Mouse (Mus musculus) cerebral cortex, adult 2 months (tissue): Measurements from ENCODE around the gene C1ra.

Experiments used
- WGBS: fragments of 180-500 bp; shearing (Covaris S2); methylation state at CpG from one replicate; pipeline ENCODE4 v1.1.7; 2018; 5-methylcytosine and 5-hydroxymethylcytosine counted together

C1ra gene

GRCm38 (mm10) chr6:124512355-124512836, at the start of gene C1ra:
Gene C1ra, plus strand, starts transcription at chr6:124512405.
- 3% methylated on average over 6 of the region's 6 CpGs for WGBS

DNA sequence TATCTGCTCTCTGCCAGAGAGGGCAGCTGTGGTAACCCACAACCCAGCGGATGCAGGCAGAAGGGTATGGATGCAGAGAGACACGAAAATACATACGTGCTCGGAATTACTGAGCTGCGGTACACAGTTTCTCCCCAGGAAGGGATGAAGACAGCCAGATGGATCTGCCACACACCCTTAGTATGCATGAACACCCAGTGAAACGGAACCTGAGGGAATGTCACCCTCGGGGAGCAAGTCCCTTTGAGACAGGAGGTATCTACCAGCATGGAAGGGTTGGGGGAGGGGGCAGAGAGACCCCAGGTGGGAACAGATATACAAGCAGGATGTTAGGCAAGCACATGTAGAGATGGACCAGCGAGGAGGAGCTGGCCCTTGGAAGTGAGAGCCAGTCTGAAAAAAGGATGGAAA, 48.3 kb upstream of the C1ra start:
- 11% methylated on average over 8 of the region's 8 CpGs for WGBS

DNA sequence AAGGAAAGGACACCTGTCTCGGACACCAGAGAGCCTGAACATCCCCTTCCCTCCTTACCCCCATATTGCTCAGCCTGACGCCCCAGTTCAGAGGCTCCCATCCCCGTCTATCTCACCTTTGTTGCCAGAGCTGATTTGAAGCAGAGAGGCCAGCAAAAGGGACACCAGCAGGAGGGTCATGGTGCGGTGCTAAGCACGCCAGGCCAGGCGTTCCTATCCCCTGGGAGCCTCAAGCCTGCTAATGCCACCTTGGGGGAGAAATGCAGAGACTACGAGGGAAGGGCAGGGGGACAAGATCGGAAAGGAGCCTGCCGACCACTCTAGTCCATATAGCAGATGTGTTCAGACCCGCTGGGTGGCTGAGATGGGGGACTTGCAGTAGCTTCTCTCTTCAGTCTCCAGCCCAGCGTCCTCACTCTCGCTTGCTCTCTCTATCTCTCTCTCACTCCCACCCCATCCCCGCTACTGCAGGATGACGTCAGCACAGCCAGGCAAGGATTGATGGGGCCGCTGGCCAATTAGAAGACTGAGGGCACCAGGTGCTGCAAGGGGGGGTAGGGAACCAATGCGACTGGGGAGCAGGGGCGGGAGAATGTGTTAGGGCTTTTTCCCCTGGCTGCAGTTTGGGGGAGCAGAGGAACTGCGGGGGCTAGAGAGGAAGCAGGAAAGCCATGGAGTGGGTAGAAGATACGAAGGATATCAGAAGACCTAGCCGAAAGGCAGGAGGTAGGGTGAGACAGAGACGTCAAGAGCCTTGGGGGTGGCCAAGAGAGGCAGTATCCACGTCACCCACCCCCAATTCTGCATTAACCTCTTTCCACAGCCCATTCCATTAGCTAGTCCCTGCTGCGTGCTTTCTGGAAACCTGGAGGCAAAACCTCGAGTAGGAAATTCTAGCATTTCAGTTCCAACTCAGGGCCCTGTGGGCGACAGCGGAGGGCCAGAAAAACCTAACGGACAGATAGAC, 47.6 kb upstream of the C1ra start, which contains the start of gene Clstn3:
TSS of gene Clstn3 (minus strand) at position 490 of the 967 bp plus-strand sequence.
- 4% methylated on average over 27 of the region's 27 CpGs for WGBS

DNA sequence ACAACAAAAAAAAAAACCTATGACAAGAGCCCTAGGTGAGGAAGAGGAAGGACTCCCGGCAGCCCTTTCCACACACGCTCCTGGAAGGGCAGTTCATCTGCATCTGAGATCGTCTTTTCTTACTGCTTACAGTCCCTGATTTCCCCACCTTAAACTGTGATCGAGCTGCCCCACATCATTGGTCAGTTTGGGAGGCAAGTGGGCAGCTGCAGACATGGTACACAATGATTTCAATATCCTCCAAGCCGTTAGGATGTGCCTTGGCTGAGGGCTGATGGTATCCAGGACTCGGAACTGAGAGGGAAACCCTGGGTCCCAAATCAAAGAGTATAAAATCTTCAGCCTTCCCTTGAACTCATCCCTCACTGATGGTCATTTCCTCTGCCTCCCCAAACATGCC, 46.9 kb upstream of the C1ra start:
- WGBS = 20% methylated on average over 6 of the region's 6 CpGs

DNA sequence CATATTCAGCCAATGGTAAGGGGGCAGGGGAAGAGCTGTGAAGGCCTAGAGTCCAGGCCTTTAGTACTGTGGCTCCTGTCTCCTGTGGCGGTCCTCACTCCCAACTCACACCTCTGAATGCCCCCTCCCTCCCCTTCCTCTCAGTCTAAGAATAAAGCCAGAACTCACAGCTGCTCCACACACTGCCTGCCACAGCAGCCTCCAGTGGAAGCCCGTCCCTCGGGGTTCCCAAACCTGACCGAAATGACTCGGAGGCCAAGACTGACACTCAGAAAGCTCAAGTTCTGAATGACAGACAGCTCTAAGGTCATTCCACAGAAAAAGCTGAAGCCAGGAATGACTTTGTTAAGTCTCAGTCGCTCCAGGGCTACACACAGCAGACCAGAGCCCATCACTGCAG, 46.5 kb upstream of the C1ra start:
- WGBS = 66% methylated on average over 6 of the region's 6 CpGs

GRCm38 (mm10) chr6:124471121-124471520, 41.1 kb upstream of the C1ra start:
- 91% methylated on average over 3 of the region's 3 CpGs for WGBS

DNA sequence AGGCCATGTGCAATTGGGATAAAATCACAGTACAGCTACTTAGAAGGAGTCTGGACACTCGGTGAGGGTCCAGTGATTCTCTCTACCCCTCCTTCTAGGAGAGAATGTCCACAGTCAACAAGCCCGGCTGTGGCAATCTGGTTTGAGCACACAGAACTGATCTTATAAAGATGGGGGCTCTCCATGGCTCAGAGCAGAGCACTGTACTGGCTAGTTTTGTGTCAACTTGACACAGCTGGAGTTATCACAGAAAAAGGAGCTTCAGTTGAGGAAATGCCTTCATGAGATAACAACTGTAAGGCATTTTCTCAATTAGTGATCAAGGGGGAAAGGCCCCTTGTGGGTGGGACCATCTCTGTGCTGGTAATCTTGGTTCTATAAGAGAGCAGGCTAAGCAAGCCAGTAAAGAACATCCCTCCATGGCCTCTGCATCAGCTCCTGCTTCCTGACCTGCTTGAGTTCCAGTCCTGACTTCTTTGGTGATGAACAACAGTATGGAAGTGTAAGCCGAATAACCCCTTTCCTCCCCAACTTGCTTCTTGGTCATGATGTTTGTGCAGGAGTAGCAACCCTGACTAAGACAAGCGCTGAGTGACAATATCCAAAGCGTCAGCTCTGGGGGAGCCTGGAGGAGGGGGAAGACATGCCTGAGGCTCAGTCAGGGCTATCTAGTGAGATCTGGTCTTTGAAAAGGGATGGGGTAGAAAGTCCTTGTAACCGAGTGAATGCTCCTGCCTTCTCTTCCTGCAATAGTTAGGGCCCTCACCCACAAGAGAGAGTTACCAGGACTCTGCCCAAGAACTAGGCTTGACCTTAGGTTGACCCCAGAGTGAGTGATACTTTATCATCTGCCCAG, 40.2 kb upstream of the C1ra start:
- 90% methylated on average over 6 of the region's 6 CpGs for WGBS

GRCm38 (mm10) chr6:124472801-124473200, 39.4 kb upstream of the C1ra start:
- 33% methylated on average over 6 of the region's 6 CpGs for WGBS

DNA sequence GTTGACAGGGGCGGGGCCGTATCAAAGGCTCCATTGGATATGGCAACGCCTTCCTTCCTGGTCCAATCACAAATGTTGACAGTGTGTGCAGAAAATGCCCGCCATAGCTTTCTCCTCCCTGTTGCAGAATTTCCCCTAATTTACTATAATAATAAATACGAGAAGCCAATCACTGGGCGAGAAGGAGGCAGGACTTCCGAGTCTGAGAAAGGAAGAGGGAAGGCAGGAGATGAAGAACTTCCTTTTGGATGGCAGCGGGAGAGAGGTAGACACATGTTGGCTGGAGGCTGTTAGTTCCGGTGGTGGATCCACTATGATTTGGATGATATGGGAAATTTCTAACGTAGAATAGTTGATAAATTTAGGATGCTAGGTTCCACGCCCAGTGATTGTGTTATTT, 37.6 kb upstream of the C1ra start:
- WGBS = 83% methylated on average over 11 of the region's 11 CpGs

DNA sequence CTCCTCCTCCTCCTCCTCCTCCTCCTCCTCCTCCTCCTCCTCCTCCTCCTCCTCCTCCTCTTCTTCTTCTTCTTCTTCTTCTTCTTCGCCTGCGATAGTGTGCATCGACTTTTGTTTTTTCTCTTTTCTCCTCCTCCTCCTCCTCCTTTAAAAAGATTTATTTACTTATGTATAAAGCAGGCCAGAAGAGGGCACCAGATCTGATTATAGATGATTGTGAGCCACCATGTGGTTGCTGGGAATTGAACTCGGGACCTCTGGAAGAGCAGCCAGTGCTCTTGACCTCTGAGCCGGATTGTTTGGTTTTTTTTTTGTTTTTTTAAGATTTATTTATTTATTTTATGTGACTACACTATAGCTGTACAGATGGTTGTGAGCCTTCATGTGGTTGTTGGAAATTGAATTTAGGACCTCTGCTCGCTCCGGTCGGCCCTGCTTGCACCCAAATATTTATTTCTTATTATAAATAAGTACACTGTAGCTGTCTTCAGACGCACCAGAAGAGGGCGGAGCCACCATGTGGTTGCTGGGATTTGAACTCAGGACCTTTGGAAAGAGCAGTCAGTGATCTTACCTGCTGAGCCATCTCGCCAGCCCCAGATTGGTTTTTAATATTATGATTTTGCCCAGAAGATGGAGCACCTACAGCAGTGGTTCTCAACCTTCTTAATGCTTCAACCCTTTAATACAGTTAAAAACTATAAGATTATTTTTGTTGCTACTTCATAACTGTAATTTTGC, 36.7 kb upstream of the C1ra start:
- WGBS = 90% methylated on average over 8 of the region's 11 CpGs

GRCm38 (mm10) chr6:124476216-124476615, 36.0 kb upstream of the C1ra start:
- 84% methylated on average over 7 of the region's 7 CpGs for WGBS

- WGBS = 86% methylated on average over 11 of the region's 11 CpGs
Observed at GRCm38 (mm10) chr6:124476796-124477195, 35.4 kb upstream of the C1ra start.

- 69% methylated on average over 5 of the region's 5 CpGs for WGBS
Observed at GRCm38 (mm10) chr6:124477221-124477655, 35.0 kb upstream of the C1ra start.

- WGBS = 65% methylated on average over 17 of the region's 17 CpGs
Observed at GRCm38 (mm10) chr6:124477922-124478651, 34.1 kb upstream of the C1ra start.

- WGBS = 97% methylated on average over 3 of the region's 3 CpGs
Observed at GRCm38 (mm10) chr6:124478874-124479572, 33.2 kb upstream of the C1ra start.

DNA sequence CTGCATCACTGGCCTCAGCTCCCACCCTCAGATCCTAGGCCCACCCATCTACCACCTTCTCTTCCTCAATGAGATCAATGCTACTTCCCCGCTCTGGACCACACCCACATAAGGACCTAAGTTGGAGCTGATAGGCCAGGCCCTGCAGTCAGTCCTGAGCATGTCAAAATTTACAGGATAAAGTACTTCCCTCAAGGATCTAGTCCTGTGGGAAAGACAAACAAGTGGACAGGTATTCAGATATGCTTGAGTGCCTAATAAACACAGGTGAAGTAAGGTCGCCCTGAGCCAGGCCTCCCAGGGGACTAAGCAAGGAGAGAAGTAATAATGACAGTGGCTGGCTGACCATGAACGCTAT, 32.7 kb upstream of the C1ra start:
- 95% methylated on average over 3 of the region's 3 CpGs for WGBS

GRCm38 (mm10) chr6:124480295-124480694, 31.9 kb upstream of the C1ra start:
- WGBS = 38% methylated on average over 4 of the region's 4 CpGs

- WGBS = 29% methylated on average over 6 of the region's 6 CpGs
Observed at GRCm38 (mm10) chr6:124481571-124481970, 30.6 kb upstream of the C1ra start.

- WGBS = 74% methylated on average over 3 of the region's 3 CpGs
Observed at GRCm38 (mm10) chr6:124483831-124484230, 28.4 kb upstream of the C1ra start.

DNA sequence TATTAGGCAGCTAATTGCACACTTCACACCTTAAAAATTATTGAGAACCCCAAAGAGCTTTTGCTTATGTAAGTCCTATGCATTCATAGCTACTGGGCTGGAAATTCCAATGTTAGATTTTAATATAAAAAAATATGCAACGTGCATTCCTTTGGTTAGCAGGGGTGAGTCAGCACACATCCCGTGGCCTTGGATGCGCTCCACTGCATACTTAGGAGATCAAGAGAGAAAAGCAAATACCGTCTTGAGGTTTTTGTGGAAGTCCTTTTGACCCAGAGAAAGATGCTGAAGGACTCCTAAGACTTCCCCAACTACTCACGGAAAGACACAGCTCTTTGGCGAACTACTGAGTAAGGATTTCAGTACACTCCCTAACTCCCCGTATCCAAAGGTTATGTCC, 27.4 kb upstream of the C1ra start:
- 79% methylated on average over 7 of the region's 7 CpGs for WGBS
